Mouse (Mus musculus): ENCODE data around the gene Lbp. TPM values are rescaled to one million over a fixed set of nuclear protein-coding genes. Genes with fewer than 3 reads are reported as not detected.

Gene Lbp
- total RNA-seq, 4 experiments from 2014 or later: 3.7 to 7.8 (median 5.6) TPM

DNA sequence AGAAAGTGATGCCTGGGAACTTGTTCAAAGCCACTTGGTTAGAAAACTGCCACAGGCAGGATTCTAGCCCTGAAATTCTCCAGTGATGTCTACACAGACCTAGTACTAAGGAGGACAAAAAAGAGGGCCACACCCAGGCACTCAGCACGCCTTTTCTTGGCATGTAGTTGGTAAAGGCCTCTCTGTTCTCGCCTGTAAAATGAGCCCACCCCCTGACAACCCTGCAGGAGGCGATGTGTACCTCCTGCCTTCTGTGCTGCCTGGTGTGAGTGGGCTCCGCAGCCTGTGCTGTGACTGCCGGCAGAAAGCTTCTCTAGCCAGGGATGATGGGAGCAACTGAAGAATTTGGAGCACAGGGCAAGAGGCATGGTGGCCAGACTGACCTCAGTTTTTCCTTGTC, 2.0 kb downstream of the Lbp start:
- no peak for DNase-seq (ENCODE audit: low spot score)

DNA sequence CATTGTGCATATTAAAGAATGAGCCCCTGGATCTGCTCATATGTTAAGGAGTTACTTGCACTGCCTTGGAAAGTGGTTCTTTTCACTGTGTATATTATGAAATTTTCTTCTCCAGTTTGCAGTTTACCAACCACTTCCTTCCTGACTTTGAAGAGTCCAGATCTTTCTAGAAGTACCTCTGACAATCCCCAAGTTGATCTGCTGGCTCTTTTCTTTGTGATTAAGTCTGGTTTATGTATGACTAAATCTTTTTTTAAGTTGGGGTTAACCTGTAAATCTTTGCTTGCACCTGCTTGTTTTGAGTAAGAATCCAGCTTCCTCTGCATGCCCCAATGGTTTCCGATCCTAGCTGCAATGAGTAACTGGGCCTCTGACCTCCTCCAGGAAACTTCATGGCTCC, 6.8 kb downstream of the Lbp start:
- DNase-seq (ENCODE audit: low spot score): no peak

DNA sequence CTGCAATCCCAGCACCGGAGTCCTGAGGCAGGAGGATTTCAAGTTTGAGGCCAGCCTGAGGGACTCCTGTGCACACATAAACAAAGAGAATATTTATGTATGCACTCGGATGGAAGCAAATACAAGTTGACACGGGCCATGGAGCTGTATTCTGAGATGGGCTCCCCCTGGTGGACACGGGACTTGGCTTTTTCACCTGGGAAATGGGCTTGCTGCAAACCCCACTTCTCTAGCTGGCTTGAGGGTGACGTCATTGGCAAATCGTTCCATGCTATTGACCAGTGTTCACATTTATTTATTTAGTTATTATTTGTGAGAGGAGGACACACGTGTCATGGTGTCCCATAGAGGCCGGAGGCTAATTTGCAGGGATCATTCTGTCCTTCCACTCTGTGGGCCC, 10.1 kb downstream of the Lbp start:
- DNase-seq (ENCODE audit: low spot score): no peak

DNA sequence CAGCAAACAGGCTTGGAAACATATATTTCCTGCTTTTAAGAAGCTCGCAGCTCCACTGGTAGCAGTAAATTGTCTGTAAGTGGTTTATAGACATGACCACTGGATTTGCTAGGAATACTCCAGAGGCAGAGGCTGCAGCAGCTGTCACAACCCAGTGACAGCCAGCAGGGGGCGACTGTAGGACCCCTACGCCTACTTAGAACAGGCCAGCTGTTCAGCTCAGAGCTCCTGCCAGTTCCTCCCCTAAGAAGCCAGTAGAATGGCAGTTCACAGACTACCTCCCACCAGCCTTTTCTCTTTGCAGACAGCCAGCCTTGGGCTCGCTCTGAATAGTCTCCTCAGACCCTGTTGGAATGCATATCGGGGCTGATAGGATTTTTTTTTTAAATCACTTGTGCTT, 10.7 kb downstream of the Lbp start:
- DNase-seq (ENCODE audit: low spot score): peak; percentile 15

DNA sequence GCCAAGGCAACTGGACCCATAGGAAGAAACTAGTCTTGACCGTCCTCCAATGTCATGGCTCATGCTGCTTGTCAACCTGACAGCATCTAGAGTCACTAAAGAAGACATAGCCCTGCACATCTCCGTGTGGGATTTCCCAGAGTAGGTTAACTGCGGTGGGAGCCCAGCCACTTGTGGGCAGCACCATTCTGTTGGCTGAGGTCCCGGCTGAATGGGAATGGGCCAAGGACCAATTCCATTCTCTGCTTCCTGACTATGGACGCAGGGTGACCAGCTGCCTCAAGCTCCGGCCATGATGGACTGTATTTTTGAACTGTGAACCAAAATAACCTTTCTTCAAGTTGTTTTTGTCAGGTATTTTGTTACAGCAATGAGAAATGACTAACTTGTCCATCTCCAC, 15.3 kb downstream of the Lbp start:
- no peak for DNase-seq (ENCODE audit: low spot score)

DNA sequence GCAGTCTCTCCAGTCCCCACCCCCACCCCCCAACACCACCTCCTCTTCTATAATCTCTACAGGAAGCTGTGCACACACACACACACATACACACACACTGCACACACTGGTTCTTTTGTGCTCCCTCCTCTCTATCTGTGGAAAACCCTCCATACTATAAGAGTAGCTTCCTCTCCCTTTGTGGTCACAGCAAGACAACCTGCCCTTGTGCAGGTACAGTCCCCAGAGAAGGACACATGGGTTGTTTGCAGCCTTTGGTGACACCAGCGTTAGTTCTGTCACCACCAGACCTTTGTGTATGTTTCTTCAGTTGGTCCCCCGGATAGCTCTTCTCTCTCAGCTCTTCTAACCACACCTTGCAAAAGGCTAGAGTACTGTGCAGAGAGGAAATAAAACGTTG, 16.6 kb downstream of the Lbp start:
- no peak for DNase-seq (ENCODE audit: low spot score)

DNA sequence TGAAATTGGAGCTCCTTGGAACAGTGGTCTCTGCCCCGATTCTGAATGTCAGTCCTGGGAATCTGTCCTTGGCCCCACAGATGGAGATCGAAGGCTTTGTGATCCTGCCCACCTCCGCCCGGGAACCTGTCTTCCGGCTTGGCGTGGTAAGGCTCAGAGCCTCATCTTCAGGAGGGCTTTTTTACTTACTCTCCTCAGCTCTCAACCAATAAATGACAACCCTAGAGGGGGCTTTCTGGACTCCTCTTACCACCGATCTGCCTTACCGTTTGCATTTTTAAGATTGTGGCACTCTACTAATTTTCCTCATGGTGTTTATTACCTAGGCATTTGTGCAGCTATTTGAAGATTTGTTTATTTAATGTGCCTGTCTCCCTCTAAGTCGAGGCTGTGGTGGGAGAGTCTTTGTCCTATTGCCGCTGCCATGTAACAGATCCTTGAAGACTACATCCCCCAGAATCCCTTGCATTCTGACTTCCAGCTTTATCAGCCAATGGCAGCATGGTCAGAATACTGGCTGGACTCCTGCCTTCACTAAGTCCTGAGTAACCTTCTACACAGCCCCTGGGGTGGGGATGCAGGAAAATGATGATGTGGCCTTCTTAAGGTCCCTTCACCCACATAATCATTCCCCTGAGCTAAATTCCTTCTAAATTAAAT, 18.4 kb downstream of the Lbp start:
- peak; percentile 11 for DNase-seq (ENCODE audit: low spot score)

DNA sequence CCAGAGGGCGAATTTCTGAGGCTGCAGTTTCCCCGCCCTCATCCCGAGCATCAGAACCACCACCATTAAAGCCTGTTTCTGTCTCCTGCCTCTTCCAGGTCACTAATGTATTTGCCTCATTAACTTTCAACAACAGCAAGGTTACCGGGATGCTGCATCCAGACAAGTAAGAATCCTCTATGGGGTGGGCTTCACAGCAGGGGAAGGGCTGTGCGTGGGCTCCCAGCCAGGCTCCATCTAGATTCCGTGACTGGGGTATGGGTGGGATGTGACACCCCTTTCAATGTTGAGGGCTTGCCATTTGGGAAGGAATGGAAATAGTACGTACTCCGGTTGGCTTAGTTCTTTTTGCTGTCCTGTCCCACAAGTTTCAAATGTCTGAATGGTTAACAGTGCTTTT, 19.3 kb downstream of the Lbp start:
- no peak for DNase-seq (ENCODE audit: low spot score)

DNA sequence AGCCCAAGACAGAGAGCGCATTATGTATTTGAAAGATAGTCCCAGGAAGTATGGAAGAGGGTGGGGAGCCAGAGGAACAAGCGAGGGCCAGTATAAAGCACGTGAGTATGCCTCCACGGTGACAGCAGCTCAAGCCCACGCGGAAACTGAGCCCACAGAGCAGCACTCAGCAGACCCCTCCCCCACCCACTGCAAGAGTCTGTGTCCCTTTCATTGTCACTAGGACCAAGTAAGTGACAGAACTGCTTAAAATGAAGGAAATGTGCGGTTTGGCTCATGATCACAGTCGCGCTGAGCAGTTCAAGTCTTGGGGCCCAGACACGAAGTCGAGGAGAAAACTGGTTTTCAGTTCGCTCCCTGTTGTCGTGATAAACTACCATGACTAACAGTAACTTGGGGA, 28.1 kb downstream of the Lbp start:
- no peak for DNase-seq (ENCODE audit: low spot score)

DNA sequence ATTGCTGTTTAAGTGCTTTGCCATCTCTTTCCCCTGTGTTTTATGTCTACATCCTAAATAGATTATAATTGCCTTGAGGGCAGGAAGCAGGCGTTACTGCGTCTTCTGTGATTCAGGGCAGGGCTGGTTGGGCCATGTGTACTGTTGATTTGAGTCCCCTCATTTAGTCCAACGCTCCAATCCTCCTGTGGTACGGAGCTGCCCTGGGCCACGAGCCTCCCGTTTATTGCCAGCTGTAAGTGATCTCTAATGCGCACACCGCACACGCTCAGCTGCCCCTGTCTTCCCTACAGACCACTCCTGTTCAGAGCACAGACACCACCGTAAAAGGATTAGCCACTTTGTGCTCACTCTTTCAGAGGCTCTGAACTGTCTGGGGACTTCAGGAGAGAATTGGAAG, 31.4 kb downstream of the Lbp start:
- no peak for DNase-seq (ENCODE audit: low spot score)

DNA sequence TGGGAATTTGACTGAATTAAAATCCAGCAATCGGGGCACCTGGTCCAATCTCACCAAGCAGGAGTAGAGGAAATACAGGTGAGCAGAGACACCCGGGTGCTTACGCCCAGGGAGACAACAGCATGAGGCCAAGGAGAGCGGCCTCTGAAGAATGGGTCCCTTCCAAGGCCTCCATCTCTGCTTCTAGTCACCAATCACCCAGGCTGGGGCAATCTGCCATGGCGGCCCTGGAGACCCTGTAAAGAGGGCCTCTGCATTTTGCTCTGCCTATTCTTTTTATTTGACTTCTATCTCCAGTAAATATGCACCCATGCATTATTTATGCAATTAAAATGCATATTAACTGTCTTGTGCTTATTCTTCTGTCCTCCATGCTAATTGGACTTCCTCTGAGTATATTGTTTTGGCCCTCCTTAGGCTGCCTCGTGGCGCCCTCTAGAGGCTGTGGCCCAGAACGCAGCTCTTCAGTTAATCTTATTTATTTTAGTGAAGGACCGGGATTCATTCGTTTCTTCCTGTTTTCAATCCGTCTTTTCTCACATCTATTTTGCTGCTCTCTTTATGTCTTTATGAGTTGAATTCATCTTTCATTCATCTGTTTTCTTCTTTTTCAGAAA, 33.8 kb downstream of the Lbp start:
- peak; percentile 28 for DNase-seq (ENCODE audit: low spot score)

DNA sequence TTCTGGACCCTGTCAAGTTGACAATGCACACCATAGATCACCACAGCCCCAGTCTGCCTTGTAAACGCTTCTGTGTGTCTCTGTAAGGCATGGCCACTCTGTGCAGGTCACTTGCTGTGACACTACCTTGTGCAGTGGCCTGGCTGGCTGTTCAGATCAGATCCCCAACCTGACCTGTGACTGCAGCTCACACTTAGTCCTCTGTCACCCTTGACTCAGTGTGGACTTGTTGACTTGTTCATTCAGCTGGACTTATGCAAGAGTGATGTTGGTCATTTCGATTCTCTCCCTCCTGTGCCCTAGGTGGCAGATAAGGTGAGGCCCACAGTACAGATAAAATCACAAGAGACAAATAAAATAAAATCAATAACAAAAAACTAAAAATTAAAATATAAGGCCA, 35.0 kb downstream of the Lbp start:
- DNase-seq (ENCODE audit: low spot score): no peak

DNA sequence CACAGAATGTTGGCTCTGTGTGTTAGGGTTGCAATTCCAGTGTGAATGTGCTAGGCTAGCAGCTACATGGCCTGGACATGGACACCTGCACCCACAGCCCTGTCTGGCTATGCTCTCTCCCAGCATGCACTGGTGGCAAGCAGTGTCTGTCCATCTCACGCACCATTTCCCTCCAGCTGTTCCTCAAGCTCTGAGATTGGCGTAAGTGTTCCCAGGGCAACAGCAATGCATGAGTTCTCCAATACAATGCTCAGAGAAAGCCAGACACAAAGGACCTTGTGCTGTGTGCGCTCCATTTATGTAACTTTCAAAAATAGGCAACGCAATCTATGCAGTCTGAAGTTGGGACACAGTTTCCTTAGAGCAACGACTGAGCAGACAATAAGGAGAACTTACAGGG, 37.2 kb downstream of the Lbp start:
- no peak for DNase-seq (ENCODE audit: low spot score)

DNA sequence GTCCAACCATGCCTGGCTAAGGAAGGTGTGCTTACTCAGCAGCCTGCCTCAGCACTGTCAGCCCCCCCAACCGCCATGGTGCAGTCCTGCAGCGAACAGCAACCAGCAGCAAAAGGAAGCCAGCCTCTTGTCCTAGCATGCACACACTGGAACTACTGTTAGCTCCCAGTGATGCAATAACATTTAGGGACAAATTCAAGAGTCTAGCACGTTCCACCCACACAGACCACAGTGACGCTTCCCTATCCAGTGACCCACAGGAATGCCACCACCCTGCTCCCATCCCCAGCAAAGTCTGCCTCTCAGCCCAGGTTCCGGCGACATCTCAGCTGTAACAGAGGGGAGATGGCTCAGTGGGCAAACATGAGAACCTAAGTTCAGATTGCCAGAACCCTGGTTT, 40.2 kb downstream of the Lbp start:
- DNase-seq (ENCODE audit: low spot score): no peak

DNA sequence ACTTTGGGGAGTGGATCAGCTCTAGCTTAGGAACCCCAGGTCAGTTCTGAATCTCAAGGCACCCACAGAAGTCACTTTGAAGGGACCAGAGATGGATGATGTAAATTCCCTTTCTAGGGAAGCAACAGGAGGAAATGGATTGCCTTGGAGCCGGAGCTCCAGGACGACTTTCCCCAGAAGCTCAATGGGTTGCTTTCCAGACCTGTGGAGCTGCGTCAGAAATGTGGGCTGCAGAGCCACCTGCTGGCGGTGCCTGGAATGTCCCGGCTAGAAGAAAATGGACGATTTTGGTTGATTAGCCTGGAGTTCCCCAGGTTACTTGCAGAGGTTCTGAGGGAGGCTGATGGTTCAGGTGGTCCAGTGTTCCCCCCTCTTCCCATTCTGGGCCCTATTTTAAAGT, 41.6 kb downstream of the Lbp start:
- DNase-seq (ENCODE audit: low spot score): peak; percentile 55

DNA sequence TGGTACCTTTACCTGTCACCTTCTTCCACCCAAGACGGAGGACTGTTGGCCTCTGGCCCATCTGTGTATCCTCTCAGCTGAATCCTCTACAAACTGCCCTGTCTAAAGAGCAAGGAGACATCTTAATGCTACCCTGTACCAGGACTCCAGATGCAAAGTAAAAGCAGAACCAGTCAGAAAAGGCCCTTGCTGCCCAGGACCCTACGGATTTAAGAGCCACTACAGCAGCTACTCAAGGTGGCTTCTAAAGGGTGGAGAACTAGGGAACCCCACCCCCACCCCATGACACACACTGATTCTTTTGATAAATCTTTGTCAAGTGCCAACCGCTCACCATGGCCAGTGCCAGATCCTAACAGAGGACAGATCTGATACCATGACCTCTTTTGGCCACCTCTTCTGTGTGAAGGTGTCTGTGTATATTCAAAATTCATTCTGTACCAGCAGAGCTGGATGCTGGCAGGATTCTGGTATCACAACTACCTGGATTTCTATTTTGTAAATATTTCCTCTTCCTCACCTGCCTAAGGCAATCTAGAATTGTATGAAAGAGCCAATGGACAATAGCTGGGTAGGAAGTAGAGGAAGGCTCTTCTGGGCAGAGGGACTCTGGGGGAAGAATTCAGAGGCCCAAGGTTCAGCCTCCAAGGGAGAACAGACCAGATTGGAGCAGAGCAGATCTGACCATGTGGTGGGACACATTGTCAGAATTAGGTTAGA, 46.7 kb downstream of the Lbp start:
- no peak for DNase-seq (ENCODE audit: low spot score)

DNA sequence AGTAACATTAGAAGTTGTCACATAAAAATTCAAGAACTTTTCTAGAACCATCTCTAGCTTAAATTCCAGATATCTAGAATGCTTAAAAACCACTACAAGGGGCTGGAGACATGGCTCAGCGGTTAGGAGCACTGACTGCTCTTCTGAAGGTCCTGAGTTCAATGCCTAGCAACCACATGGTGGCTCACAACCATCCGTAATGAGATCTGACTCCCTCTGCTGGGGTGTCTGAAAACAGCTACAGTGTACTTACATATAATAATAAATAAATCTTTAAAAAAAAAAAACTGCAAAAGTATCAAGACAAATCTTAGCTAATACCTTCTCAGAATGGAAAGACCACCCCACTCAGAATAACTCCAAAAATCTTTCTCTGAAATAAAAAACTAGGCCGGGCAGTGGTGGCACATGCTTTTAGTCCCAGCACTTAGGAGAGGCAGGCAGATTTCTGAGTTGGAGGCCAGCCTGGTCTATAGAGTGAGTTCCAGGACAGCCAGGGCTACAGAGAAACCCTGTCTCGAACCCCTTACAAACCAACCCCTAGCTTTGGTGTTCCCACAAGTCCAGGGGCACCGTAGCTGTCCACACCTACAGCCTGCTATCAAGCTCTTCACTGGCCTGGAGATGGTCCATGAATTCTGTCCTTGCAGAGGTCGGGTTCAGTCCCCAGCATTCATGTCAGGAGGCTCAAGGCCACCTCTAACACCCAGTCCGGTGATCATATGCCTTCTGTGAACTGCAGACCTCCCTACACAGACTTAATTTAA, 48.2 kb downstream of the Lbp start:
- DNase-seq (ENCODE audit: low spot score): no peak

DNA sequence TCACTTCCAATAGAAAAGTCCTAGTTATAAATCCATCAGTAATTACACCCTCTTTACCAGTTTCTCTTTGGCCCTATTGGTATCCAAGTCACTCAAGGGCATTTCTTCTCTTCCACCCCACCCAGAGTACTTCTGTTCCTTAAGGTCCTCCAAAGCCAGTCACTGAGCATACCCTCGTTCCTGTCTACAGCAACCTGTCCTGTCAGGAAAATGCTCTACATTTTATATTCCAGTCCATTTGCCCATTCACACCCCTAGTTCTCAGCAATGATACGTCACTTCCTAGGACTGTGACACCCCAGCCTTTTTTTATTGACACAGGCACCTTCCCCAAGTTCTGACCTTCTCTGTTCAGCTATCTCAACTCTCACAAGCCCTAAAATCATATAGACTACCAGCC, 48.9 kb downstream of the Lbp start:
- DNase-seq (ENCODE audit: low spot score): no peak

DNA sequence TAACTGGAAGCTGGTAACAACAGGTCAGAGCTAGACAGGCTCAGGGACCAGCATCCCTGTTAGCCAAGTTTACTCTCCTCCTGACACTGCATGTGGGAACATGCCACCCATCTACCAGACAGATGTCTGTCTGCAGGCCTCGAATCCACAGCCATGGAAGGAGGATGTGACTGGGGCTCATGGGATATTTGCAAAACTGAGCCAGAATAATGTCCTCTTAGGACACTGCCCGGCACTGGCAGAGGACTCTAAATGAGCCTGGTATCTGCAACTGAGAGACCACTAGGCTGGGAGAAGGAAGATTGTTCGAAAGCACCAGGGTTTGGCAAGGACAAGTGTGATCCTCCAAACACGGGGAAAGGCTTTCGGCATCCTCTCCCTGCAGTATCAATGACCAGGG, 49.8 kb downstream of the Lbp start:
- no peak for DNase-seq (ENCODE audit: low spot score)

DNA sequence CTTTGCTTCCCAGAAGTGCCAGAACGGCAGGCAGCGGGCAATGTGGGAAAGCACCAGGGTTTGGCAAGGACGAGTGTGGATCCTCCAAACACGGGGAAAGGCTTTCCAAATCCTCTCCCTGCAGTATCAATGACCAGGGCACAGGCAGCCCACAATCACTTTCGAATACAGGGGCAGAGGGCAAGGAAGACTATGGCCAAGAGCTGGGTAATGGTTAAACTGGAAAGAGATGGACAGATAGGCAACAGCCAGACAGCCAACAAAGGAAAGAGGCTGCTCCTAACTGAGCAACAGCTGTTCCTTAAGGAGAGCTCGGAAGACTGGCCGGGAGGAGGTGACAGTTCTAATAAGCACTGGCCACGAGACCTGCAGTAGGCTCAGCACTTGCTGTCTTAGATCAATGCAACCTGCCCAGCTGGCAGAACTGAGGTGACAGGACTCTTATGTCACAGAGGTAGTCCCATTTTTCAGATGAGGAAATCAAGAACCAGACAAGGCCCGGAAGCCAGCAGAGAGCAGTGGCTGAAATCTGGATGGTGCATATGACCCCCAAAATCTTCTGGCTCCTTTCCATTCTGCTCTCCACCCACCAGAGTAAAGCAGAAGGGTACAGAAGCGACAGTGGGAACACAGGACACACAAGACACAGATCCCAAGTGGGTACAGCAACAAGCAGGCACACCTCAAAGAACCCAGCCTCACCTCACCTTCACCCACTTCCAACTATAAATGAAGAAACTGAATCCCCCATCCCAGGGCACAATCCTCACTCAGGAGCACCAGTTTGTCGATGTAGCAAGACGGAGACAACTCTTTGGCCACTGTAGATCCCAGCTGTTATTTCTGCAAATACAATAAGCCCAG, 53.7 kb downstream of the Lbp start:
- no peak for DNase-seq (ENCODE audit: low spot score)

DNA sequence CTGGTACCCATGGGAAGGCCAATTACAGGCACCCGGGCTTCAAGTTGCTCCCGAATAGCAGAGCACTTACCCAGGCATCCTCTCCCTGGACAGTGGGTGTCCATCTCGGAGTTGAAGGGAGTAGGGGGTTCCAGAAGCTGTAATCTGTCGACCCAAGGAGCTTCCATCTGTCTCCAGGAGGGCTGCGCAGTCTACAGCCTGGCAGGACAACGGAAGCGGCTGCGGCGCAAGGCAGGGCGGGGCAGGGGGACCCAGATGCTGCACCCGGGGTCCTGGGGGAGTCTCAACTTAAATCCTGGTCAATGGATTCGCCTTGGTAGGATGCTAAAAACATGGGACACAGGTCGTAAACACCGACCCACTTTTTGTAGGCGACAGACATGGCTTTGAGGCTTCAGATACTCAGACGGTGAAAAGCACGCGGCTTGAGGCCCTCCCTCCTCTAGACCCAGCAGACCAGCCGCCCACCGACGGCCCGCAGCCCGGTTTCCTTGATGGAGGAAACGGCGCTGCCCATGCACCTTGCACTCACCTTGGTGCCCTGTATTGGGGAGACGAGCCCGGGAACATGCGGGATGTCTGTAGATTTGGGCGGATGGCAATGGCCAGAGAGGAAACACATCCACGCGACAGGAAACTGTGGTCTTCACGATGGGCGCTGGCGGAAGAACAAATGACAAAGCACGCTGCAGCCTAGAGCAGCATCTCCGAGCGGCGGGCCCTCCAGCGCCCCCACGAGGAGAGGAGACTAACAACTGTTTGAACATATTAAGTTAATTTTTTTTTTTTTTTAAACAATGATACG, 54.8 kb downstream of the Lbp start:
- DNase-seq (ENCODE audit: low spot score): peak; percentile 72

All from heart, adult 8-10 months (tissue).